Mouse (Mus musculus): ENCODE data around the gene Atf7ip2. TPM values are rescaled to one million over a fixed set of nuclear protein-coding genes. Genes with fewer than 3 reads are reported as not detected.

The Atf7ip2 gene
- polyA plus RNA-seq, 1 experiment from 2014 or later = 1.2 TPM

Small RNA genes lying within 50 kb of the gene (microRNA-seq; reads per million reads assigned to microRNA genes)
- not detected for gene Gm22932

Other genes starting within 250 kb of the Atf7ip2 start
- gene Grin2a, start 197.2 kb upstream of the Atf7ip2 start, polyA plus RNA-seq (2016; fragmentation: Nextera tagmentation; extraction: Ambion mirVana) = 0.69 and 0.72 TPM in 2 replicates
- 0.26 and 0.33 TPM in 2 replicates for gene Rpl39l, start 22.5 kb upstream of the Atf7ip2 start, polyA plus RNA-seq (2016; fragmentation: Nextera tagmentation; extraction: Ambion mirVana)
- gene Emp2, start 121.3 kb downstream of the Atf7ip2 start, polyA plus RNA-seq (2016; fragmentation: Nextera tagmentation; extraction: Ambion mirVana) = 22.3 and 25.5 TPM in 2 replicates
- gene Tekt5, start 202.8 kb downstream of the Atf7ip2 start, polyA plus RNA-seq (2016; fragmentation: Nextera tagmentation; extraction: Ambion mirVana) = 0.11 and 0.23 TPM in 2 replicates
- 60.1 and 70.9 TPM in 2 replicates for gene Nubp1, start 219.2 kb downstream of the Atf7ip2 start, polyA plus RNA-seq (2016; fragmentation: Nextera tagmentation; extraction: Ambion mirVana)